Mouse (Mus musculus) limb, embryonic 14.5 days (tissue): ENCODE measurements around the gene Cep250. TPM values are rescaled to one million over a fixed set of nuclear protein-coding genes. Genes with fewer than 3 reads are reported as not detected.

Experiments used
- ATAC-seq: fragments of 200-750 bp; cut with Nextera tagmentation; 2 replicates; pipeline ENCODE4 v1.8.0; 2017; ENCODE audit warnings: low read depth, moderate number of reproducible peaks, moderate TSS enrichment; ENCODE audit not compliant: low FRiP score
- DNase-seq: peaks from one replicate; pipeline ENCODE4 v3.0.0-alpha.2; 2015; ENCODE audit warnings: low spot score
- H3K27ac ChIP-seq: fragments of 300-500 bp; sonication (generic); replicated peaks from 2 replicates; pipeline ENCODE4 v1.5.1; 2014; ENCODE audit warnings: low read depth, mild to moderate bottlenecking, low read length, moderate library complexity, mixed read lengths
- H3K27me3 ChIP-seq: fragments of 300-500 bp; sonication (generic); 2 replicates; pipeline ENCODE4 v1.6.1; 2014; ENCODE audit warnings: low read length, mixed read lengths; ENCODE audit not compliant: control insufficient read depth, insufficient read depth
- H3K36me3 ChIP-seq: fragments of 300-500 bp; sonication (generic); 2 replicates; pipeline ENCODE4 v1.6.1; 2014; ENCODE audit warnings: mild to moderate bottlenecking, low read length, moderate library complexity, mixed read lengths; ENCODE audit not compliant: control insufficient read depth, insufficient read depth
- H3K4me1 ChIP-seq: fragments of 300-500 bp; sonication (generic); 2 replicates; pipeline ENCODE4 v1.6.1; 2014; ENCODE audit warnings: antibody characterized with exemption, low read length, mixed read lengths; ENCODE audit not compliant: control insufficient read depth, insufficient read depth
- H3K4me2 ChIP-seq: fragments of 300-500 bp; sonication (generic); replicated peaks from 2 replicates; pipeline ENCODE4 v1.6.1; 2014; ENCODE audit warnings: low read depth, mild to moderate bottlenecking, low read length, moderate library complexity; ENCODE audit not compliant: severe bottlenecking
- H3K4me3 ChIP-seq: fragments of 300-500 bp; sonication (generic); replicated peaks from 2 replicates; pipeline ENCODE4 v1.5.1; 2014; ENCODE audit warnings: low read length
- H3K9ac ChIP-seq: fragments of 300-500 bp; sonication (generic); 2 replicates; pipeline ENCODE4 v1.6.1; 2014; ENCODE audit warnings: mild to moderate bottlenecking, low read depth, low read length, moderate library complexity; ENCODE audit not compliant: severe bottlenecking
- H3K9me3 ChIP-seq: fragments of 300-500 bp; sonication (generic); 2 replicates; pipeline ENCODE4 v1.6.1; 2016; ENCODE audit warnings: low read length; ENCODE audit not compliant: control insufficient read depth
- POLR2A ChIP-seq: fragments of 200-500 bp; IDR thresholded peaks from 2 replicates; pipeline ENCODE4 v1.8.0; 2012; ENCODE audit warnings: inconsistent platforms, mild to moderate bottlenecking, moderate library complexity, borderline replicate concordance; ENCODE audit not compliant: insufficient read depth, insufficient read length; ENCODE audit errors: extremely low read depth
- WGBS: fragments of 180-500 bp; shearing (Covaris S2); extraction: QIAGEN DNeasy Blood & Tissue Kit; methylation state at CpG from one replicate; pipeline ENCODE4 v1.1.7; 2014; 5-methylcytosine and 5-hydroxymethylcytosine counted together
- polyA plus RNA-seq, 2 experiments: library from polyadenylated mRNA; depleted of rRNA in 1 of 2; stranded (reverse) in 1 of 2; unstranded in 1 of 2; fragments of >200 nt; fragmentation: Nextera tagmentation in 1 of 2; extraction: Ambion mirVana in 1 of 2; gene quantifications; 2 replicates each; pipeline versions ENCODE4 v1.2.1 to v1.2.3; 2012 to 2014

Cep250 gene
- polyA plus RNA-seq, 2 experiments, result 19.4 to 31.3 TPM

- Histone ChIP-seq H3K4me3 (peak within 1 kb of the TSS; percentile 62), H3K9me3 (no peaks in the 10 kb centered on the region), H3K4me2 (peak within 1 kb of the TSS; percentile 77), H3K36me3 (no peaks in the 10 kb centered on the region), H3K4me1 (peaks cover 14% of the 10 kb centered on the region), H3K27me3 (no peaks in the 10 kb centered on the region), H3K27ac (peak within 1 kb of the TSS; percentile 85), H3K9ac (peak within 1 kb of the TSS; percentile 57)
- under 1% methylated on average over 38 of the region's 38 CpGs for WGBS
- peak; percentile 62; the same call in 1 of the 2 replicates for TF ChIP-seq POLR2A
- peak; percentile 95 for DNase-seq
- ATAC-seq, result peak; percentile 94
Observed at GRCm38 (mm10) chr2:155929531-155930442, 26.5 kb upstream of the Cep250 start, which contains the start of gene Uqcc1. Gene Uqcc1, minus strand, starts transcription at chr2:155930310.

DNA sequence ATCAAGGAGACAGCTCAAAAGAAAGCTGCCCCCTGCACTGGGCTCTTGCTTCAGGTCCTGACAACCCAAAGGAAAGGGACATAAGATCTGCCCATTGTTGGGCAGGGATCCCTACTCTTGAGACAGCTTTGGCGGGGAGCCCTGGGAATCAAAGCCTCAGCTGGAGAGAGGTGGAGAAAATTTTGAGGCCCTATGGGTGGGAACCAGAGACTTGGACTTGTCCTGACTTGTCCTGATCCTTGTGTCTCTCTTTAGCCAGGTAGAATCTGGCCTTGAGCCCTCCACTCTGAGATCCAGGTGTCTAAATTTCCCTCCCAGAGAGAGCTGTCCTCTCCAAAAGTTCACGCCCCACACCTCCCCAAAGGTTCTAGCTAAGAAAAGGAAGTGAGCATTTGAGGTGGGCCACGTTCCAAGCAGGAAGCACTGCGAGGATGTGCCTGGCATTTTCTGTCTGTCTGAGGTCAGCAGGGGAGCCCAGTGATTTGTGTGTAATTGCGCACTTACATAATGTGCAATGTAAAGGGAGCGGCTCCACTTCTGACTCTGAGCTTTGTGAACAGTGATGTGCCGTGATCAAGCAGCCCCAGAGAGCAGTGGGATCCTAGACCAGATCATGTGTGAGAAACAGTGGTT is 16.2 kb upstream of the Cep250 start:
- DNase-seq, result no peak
- peaks cover 32% of the 10 kb centered on the region for H3K4me1 ChIP-seq
- peaks cover 26% of the 10 kb centered on the region; the same call in 1 of the 2 replicates for H3K36me3 ChIP-seq
- H3K4me3 ChIP-seq, result no peak overlapping the region
- H3K9ac ChIP-seq, result no peak overlapping the region
- WGBS, result 70% methylated on average over 7 of the region's 7 CpGs
- no peak overlapping the region for H3K27ac ChIP-seq
- ATAC-seq, result no peak
- no peak for TF ChIP-seq POLR2A
- H3K9me3 ChIP-seq, result no peaks in the 10 kb centered on the region
- H3K4me2 ChIP-seq, result no peak overlapping the region
- no peaks in the 10 kb centered on the region for H3K27me3 ChIP-seq

DNA sequence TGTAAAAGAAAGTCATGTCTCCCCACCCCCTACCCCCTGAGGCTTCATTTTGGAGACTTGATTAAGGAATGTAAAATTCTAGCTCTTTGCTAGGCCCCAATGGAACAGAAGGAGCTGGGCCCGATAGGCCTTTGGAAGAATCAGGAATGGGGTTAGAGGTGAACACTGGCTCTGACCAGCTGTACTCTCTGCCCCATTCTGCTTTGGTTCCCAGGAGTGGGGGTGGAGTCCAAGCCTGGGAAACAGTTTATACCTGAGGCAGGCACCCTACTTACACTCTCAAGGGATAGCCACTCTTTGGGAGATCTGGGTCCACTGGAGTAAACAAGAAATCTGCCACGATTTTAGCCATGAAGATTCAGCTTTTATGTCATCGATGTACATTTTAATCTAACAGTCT is 15.6 kb upstream of the Cep250 start, which contains the start of gene Gm15557:
TSS of gene Gm15557 (plus strand) at position 48 of the 400 bp plus-strand sequence.
- peak within 1 kb of the TSS; percentile 55; the same call in 1 of the 2 replicates for H3K4me2 ChIP-seq
- H3K27me3 ChIP-seq, result no peaks in the 10 kb centered on the region
- peaks cover 36% of the 10 kb centered on the region for H3K4me1 ChIP-seq
- no peak within 1 kb of the TSS for H3K27ac ChIP-seq
- H3K9ac ChIP-seq, result no peak within 1 kb of the TSS
- H3K36me3 ChIP-seq, result peaks cover 26% of the 10 kb centered on the region; the same call in 1 of the 2 replicates
- TF ChIP-seq POLR2A, result no peak
- DNase-seq (no peak), ATAC-seq (no peak)
- peak within 1 kb of the TSS; percentile 44; the same call in 1 of the 2 replicates for H3K4me3 ChIP-seq
- H3K9me3 ChIP-seq, result no peaks in the 10 kb centered on the region
- WGBS, result 90% methylated on average over 3 of the region's 3 CpGs

- H3K36me3 ChIP-seq, result peaks cover 26% of the 10 kb centered on the region; the same call in 1 of the 2 replicates
- H3K27ac ChIP-seq, result 0 out of 2 replicates have a peak overlapping the region, but pooled peaks have one; percentile 33
- no peak for TF ChIP-seq POLR2A
- no peaks in the 10 kb centered on the region for H3K27me3 ChIP-seq
- peak overlapping the region; percentile 55 for H3K4me2 ChIP-seq
- DNase-seq, result no peak
- H3K9ac ChIP-seq, result 0 out of 2 replicates have a peak overlapping the region, but pooled peaks have one; percentile 28
- WGBS, result 62% methylated on average over 40 of the region's 40 CpGs
- no peak for ATAC-seq
- H3K9me3 ChIP-seq, result no peaks in the 10 kb centered on the region
- peak overlapping the region; percentile 44 for H3K4me3 ChIP-seq
- H3K4me1 ChIP-seq, result peaks cover 36% of the 10 kb centered on the region
Observed at GRCm38 (mm10) chr2:155941697-155942442, 14.4 kb upstream of the Cep250 start.
